In genomic region chr15:77029331-77029991, GRCm38 (mm10) we compare ENCODE assay signal across 9 mouse cellular contexts. TPM values are rescaled to one million over a fixed set of nuclear protein-coding genes. Genes with fewer than 3 reads are reported as not detected.
DNase-seq lines count a peak whose midpoint lies in the region; ATAC-seq and TF ChIP-seq lines count a peak whose summit lies in the region.
"Had no signal": no experiment of that assay in that cellular context is flagged by ENCODE, and none has a peak within 500 bp of the region (broad histone marks: within the 10 kb centered on the region; RNA-seq: fewer than 3 reads in every experiment).

No protein-coding gene starts in this region.

- peaks cover 6% of the 10 kb centered on the region for H3K4me1 ChIP-seq in forebrain, embryonic 16.5 days (replicated peaks; ENCODE audit: control insufficient read depth, insufficient read depth, low read length)
- H3K4me1 ChIP-seq in hindbrain, embryonic 11.5 days (replicated peaks; ENCODE audit: control insufficient read depth, insufficient read depth, low read length), result no peaks in the 10 kb centered on the region; the same call in 1 of the 2 replicates
- H3K4me1 ChIP-seq in stomach, embryonic 15.5 days, result peaks cover 4% of the 10 kb centered on the region; the same call in 1 of the 2 replicates

- H3K4me3 ChIP-seq in left cerebral cortex, adult 2 months, result no peak overlapping the region
- H3K4me3 ChIP-seq in forebrain, embryonic 16.5 days (replicated peaks; ENCODE audit: low read length), result no peak overlapping the region
- H3K4me3 ChIP-seq in hindbrain, embryonic 11.5 days (ENCODE audit: low read depth, low read length), result no peak overlapping the region
- no peak overlapping the region for H3K4me3 ChIP-seq in stomach, embryonic 15.5 days (replicated peaks)
- H3K4me3 ChIP-seq: neural tube, embryonic 12.5 days had no signal

- H3K4me2 ChIP-seq in forebrain, embryonic 16.5 days (ENCODE audit: low read length), result no peak overlapping the region
- H3K4me2 ChIP-seq in hindbrain, embryonic 11.5 days (replicated peaks; ENCODE audit: low read depth, low read length), result no peak overlapping the region
- no peak overlapping the region for H3K4me2 ChIP-seq in stomach, embryonic 15.5 days
- H3K4me2 ChIP-seq: neural tube, embryonic 12.5 days had no signal

- 24% methylated on average over 7 of the region's 7 CpGs for WGBS in forebrain, embryonic 16.5 days
- WGBS in hindbrain, embryonic 11.5 days, result 35% methylated on average over 7 of the region's 7 CpGs
- 27% methylated on average over 7 of the region's 7 CpGs for WGBS in stomach, embryonic 15.5 days

- peak; percentile 84 for TF ChIP-seq CTCF in left cerebral cortex, adult 2 months (IDR thresholded peaks at IDR 0.05)

- no peaks in the 10 kb centered on the region for H3K27me3 ChIP-seq in forebrain, embryonic 16.5 days (replicated peaks; ENCODE audit: control insufficient read depth, insufficient read depth, low read length)
- H3K27me3 ChIP-seq in hindbrain, embryonic 11.5 days (ENCODE audit: control insufficient read depth, insufficient read depth, low read length), result no peaks in the 10 kb centered on the region
- H3K27me3 ChIP-seq in stomach, embryonic 15.5 days (replicated peaks), result no peaks in the 10 kb centered on the region
- H3K27me3 ChIP-seq: neural tube, embryonic 12.5 days had no signal

- intact Hi-C loops in left cerebral cortex, adult 2 months (cut with DNase I), result no loop called here

- no peak overlapping the region for H3K9ac ChIP-seq in forebrain, embryonic 16.5 days (replicated peaks; ENCODE audit: low read depth, low read length)
- H3K9ac ChIP-seq in hindbrain, embryonic 11.5 days (ENCODE audit: low read depth, low read length), result 0 out of 2 replicates have a peak overlapping the region, but pooled peaks have one; percentile 15
- no peak overlapping the region for H3K9ac ChIP-seq in stomach, embryonic 15.5 days
- H3K9ac ChIP-seq: neural tube, embryonic 12.5 days had no signal

- peak; percentile 43 to 44 for DNase-seq in left cerebral cortex, adult 2 months (ENCODE audit: extremely low spot score in 1 of 2, low spot score in 2 of 2)
- no peak for DNase-seq in left cerebral cortex, adult 8-10 months (ENCODE audit: low spot score in 2 of 2)
- peak; percentile 65 for DNase-seq in cerebellum, adult 8-10 months
- peak; percentile 81 for DNase-seq in hindbrain, embryonic 11.5 days (ENCODE audit: low spot score)
- DNase-seq in layer of hippocampus, postnatal 10 days (ENCODE audit: low spot score in 2 of 2), result peak; percentile 63 to 70
- peak; percentile 87 for DNase-seq in mesoderm, embryonic 11.5 days (ENCODE audit: low read depth, low spot score)

- no peak overlapping the region for H3K27ac ChIP-seq in left cerebral cortex, adult 2 months
- no peak overlapping the region for H3K27ac ChIP-seq in forebrain, embryonic 16.5 days (ENCODE audit: low read length)
- H3K27ac ChIP-seq in hindbrain, embryonic 11.5 days (ENCODE audit: low read depth, low read length), result no peak overlapping the region
- peak overlapping the region; percentile 16; the same call in 1 of the 2 replicates for H3K27ac ChIP-seq in stomach, embryonic 15.5 days
- H3K27ac ChIP-seq: neural tube, embryonic 12.5 days had no signal

- no peaks in the 10 kb centered on the region for H3K9me3 ChIP-seq in forebrain, embryonic 16.5 days (ENCODE audit: control insufficient read depth, low read length)
- H3K9me3 ChIP-seq in hindbrain, embryonic 11.5 days (ENCODE audit: control insufficient read depth, low read length), result no peaks in the 10 kb centered on the region
- no peaks in the 10 kb centered on the region for H3K9me3 ChIP-seq in stomach, embryonic 15.5 days
- H3K9me3 ChIP-seq: neural tube, embryonic 12.5 days had no signal

- ATAC-seq in forebrain, embryonic 16.5 days, result peak; percentile 69
- 0 out of 2 replicates have a peak, but pooled peaks have one; percentile 14 for ATAC-seq in hindbrain, embryonic 11.5 days (ENCODE audit: low FRiP score)
- ATAC-seq in stomach, embryonic 15.5 days (ENCODE audit: insufficient read depth, low FRiP score, low read depth), result no peak

- no peaks in the 10 kb centered on the region for H3K36me3 ChIP-seq in forebrain, embryonic 16.5 days (ENCODE audit: control insufficient read depth, insufficient read depth)
- H3K36me3 ChIP-seq in hindbrain, embryonic 11.5 days (ENCODE audit: control insufficient read depth, insufficient read depth, low read length), result no peaks in the 10 kb centered on the region
- H3K36me3 ChIP-seq in stomach, embryonic 15.5 days, result no peaks in the 10 kb centered on the region
- H3K36me3 ChIP-seq: neural tube, embryonic 12.5 days had no signal

RNA-seq across cellular contexts. Expression of gene Apol6, which starts 15.1 kb away (rescaled TPM):
- total RNA-seq in left cerebral cortex, adult 2 months (2021), result under 1 TPM in 1 of 2 experiments, not detected in 1; 0.19 TPM
- total RNA-seq in left cerebral cortex, adult 8-10 months (2022), result under 1 TPM in 3 of 4 experiments, not detected in 1; 0.22 to 0.60 (median 0.38) TPM
- polyA plus RNA-seq in forebrain, embryonic 16.5 days (2015; fragmentation: Nextera tagmentation; extraction: Ambion mirVana), result not detected in 2 replicates
- polyA plus RNA-seq in hindbrain, embryonic 11.5 days (2014; fragmentation: Nextera tagmentation; extraction: Ambion mirVana), result not detected in 2 replicates
- under 1 TPM in 1 of 2 experiments, not detected in 1; 0.25 TPM for total RNA-seq in layer of hippocampus, postnatal 10 days (2021)
- polyA plus RNA-seq in stomach, embryonic 15.5 days (2015; fragmentation: Nextera tagmentation; extraction: Ambion mirVana), result not detected in 2 replicates
- polyA plus RNA-seq: neural tube, embryonic 12.5 days had no signal

RNA-seq across cellular contexts. Expression of gene Mb, which starts 21.0 kb away (rescaled TPM):
- under 1 TPM in 1 of 2 experiments, not detected in 1; 0.33 TPM for total RNA-seq in left cerebral cortex, adult 2 months (2021)
- 1 to 10 TPM in 3 of 4 experiments, not detected in 1; 4.5 to 9.8 (median 5.8) TPM for total RNA-seq in left cerebral cortex, adult 8-10 months (2022)
- 0.91 TPM in 1 of 2 replicates, not detected in the other for polyA plus RNA-seq in forebrain, embryonic 16.5 days (2015; fragmentation: Nextera tagmentation; extraction: Ambion mirVana)
- 0.39 and 0.53 TPM in 2 replicates for polyA plus RNA-seq in hindbrain, embryonic 11.5 days (2014; fragmentation: Nextera tagmentation; extraction: Ambion mirVana)
- total RNA-seq in layer of hippocampus, postnatal 10 days (2021), result under 1 TPM; 0.31 to 0.57 TPM
- 1.1 and 1.3 TPM in 2 replicates for polyA plus RNA-seq in stomach, embryonic 15.5 days (2015; fragmentation: Nextera tagmentation; extraction: Ambion mirVana)

Comparison
In these comparisons a context has a peak if more than half of its experiments do, and no peak if none do; other contexts are left out.
1. DNase-seq: peak in left cerebral cortex, adult 2 months (2 of 2), cerebellum, adult 8-10 months (single experiment), hindbrain, embryonic 11.5 days (single experiment), layer of hippocampus, postnatal 10 days (2 of 2) and mesoderm, embryonic 11.5 days (single experiment); none in left cerebral cortex, adult 8-10 months (0 of 2).